Mouse (Mus musculus) adrenal gland, postnatal 4 days (tissue): ENCODE results near the gene Lce1d. TPM values are rescaled to one million over a fixed set of nuclear protein-coding genes. Genes with fewer than 3 reads are reported as not detected.
"Not testable (repeated sequence)": the region's sequence is repeated elsewhere in the genome, so short reads cannot be mapped to it uniquely, and the experiment has no call there.

Experiments used
- DNase-seq, 2 experiments: peaks; one replicate each; pipeline ENCODE4 v3.0.0; 2021 to 2022; ENCODE audit warnings: low spot score in 2 of 2, mixed read lengths in 2 of 2
- long read RNA-seq, 2 experiments: library from polyadenylated mRNA; stranded (forward); transcript quantifications; one replicate each; pipeline ENCODE4 v2.0.0; 2021
- total RNA-seq, 2 experiments: library from RNA; stranded (reverse); gene quantifications; 2 replicates each; pipeline ENCODE4 v1.2.3; 2021

The Lce1d gene
- total RNA-seq: not detected
- long read RNA-seq, experiment 1: 0 reads
- long read RNA-seq, experiment 2: 0 reads

DNA sequence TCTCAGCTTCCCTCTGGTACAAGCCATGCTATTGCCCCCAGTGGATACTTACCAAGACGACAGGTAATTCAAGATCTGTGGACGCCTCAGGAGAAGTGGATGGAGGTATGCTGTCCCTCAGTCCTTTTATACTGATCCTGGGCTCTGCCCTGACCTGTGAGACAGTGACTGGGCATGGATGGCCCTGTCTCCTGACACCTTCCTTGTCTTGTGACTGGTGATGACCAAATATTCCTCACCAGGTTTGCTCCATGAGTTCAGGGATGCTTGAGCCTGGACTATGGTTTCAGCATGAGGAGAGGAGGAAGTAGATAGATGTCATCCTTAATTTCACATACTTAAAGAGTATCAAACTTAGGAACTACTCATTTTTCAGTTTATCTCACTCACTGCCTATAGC lies at the start of gene Lce1d:
Gene Lce1d, minus strand, starts transcription at position 101 of the 400 bp plus-strand sequence.
- DNase-seq: no peak

DNA sequence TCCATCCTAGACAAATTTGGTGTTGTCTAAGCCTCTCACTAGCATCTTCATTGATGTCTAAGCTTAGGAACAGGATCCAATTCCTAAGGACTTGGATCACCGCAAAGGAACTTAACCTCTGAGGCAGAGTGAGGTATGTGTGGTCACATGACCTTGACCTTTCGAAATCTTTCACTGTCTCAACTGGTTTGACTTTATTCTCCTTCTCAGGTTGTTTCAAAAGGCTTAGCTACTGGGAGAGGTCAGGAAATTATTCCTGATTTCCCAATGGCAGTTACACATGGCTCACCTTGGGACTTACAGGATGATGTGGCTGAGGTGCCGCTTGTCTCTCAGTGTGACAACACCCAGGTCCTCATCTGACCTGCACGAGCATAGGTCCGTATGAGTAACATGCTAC lies 35.6 kb upstream of the Lce1d start:
- no peak for DNase-seq

DNA sequence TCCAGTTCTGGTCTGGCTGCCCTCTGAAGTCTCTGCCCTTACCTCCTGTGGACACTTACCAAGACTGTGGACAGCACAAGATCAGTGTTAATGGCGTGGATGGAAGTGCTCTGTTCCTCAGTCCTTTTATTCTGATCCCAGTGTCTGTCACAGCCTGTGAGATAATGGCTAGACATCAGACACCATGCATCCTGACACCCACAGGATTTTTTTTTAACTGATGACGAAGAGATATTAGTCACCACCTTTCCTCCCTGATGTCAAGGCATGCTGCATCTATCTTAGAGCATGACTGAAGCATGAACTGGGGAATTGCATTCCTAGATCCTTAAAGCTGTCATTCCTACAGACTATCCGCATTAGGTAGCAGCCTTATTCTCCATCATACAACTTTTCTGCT lies 33.2 kb upstream of the Lce1d start, which contains the start of gene Lce1f:
Gene Lce1f, minus strand, starts transcription at position 101 of the 400 bp plus-strand sequence.
- DNase-seq: no peak

DNA sequence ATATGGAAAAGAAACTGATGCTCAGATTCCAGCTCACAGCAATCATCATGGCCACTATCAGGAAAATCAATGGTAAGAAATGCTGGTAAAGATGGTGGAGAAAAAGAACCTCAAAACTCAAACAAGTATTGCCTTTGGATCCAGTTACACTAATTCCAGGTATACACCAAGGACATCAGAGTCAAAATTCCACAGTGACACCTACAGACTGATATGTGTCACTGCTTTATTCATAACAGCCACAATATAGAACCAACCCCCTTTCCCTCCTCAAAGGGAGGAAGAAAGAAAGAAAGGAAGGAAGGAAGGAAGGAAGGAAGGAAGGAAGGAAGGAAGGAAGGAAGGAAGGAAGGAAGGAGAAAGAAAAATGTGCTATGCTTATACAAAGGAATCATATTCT lies 28.1 kb upstream of the Lce1d start:
- DNase-seq: no peak

DNA sequence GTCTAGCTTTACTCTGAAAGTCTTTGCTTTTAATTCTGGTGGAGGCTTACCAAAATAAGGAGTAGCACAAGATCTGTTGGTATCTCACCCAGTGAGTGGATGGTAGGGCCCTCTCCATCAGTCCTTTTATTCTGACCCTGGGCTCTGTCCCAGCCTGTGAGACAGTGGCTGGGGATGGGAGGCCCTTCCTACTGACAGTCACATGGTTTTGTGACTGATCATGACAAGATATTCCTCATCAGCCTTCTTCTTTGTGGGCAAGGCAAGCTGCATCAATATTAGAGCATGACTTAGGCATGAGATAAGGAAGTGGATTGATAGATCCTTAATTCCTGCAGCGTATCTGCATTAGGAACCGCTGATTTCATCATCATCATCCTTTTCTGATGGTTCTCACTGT lies 22.0 kb upstream of the Lce1d start, which contains the start of gene Lce1e:
Gene Lce1e, minus strand, starts transcription at position 101 of the 400 bp plus-strand sequence.
- DNase-seq: no peak

DNA sequence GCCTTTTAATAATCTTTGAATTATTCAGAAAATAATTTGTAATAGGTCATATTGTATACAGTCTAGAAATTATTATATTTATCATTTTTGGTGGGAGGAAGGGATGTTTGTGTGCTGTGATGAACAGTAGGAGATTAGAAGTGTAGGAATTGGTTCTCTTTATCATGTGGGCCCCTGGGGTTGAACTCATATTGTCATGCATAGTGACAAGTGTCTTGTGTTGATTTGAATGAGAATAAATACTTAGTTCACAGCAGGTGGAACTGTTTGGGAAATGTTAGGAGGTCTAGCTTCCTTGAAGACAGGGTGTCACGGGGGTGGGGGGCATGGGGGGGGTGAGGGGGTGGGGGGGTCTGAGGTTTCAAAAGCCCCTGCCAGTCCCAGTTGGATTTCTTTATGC lies 7.6 kb upstream of the Lce1d start:
- no peak for DNase-seq

DNA sequence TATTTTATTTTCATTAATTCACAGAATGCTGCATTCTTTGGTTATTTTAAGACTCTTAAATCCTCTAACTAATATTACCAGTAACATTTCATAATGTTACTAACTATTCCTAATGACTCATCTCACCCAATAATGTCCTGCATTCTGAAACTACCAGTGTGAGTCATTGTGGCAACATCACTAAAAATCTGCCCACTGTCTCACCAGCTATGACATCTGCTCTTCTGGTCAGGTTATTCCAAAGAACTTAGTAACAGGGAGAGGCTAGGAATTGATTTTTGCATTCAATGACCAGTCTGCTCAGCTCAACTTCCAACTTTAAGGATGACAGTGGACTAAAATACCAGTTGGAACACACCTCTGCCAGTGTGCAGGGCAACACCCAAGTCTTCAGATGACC lies 4.7 kb upstream of the Lce1d start:
- DNase-seq: no peak

DNA sequence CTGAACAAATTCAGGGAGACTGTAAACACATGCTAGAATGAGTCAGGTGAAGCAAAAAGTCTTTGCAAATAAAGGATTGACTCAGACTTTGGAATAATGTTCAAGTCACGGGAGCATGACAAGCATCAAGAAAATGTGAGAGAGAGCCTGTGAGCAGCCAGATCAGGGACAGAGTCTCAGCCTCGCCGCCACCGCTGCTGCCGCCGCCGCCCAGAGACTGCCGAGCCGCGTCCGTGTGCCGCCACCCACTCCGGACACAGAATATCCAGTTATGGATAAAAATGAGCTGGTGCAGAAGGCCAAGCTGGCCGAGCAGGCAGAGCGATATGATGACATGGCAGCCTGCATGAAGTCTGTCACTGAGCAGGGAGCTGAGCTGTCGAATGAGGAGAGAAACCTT lies 2.1 kb upstream of the Lce1d start:
- not testable (repeated sequence) for DNase-seq

DNA sequence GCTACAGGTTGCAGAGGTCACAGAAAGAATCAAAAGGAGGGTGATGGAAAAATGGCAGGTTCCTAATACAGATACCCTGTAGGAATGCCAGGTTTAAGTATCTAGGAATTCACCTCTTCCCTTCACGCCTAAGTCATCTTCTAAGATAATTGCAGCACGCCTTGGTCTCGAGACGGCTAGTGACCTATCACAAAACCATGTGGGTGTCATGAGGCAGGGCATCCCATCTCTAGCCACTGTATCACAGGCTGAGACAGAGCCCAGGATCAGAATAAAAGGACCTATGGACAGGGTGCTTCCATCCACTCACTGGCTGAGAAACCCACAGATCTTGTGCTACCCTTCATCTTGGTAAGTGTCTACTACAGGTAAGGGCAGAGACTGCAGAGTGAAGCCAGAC lies 8.1 kb downstream of the Lce1d start, which contains the start of gene Lce1c:
Gene Lce1c, plus strand, starts transcription at position 301 of the 400 bp plus-strand sequence.
- no peak for DNase-seq

DNA sequence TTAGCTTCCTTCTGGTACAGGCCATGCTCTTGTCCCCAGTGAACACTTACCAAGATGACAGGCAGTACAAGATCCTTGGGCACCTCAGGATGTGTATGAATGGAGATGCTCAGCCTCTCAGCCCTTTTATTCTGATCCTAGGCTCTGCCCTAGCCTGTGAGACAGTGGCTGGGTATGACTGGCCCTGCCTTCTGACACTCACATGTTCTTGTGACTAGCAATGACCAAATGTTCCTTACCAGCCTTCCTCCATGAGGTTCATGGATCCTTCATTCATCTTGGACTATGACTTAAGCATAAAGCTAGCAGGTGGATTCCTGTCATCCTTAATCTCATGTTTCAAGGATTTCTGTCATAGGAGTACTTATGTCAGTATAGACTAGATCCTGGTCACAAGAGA lies 16.8 kb downstream of the Lce1d start, which contains the start of gene Lce1a2:
Gene Lce1a2, minus strand, starts transcription at position 101 of the 400 bp plus-strand sequence.
- no peak for DNase-seq

DNA sequence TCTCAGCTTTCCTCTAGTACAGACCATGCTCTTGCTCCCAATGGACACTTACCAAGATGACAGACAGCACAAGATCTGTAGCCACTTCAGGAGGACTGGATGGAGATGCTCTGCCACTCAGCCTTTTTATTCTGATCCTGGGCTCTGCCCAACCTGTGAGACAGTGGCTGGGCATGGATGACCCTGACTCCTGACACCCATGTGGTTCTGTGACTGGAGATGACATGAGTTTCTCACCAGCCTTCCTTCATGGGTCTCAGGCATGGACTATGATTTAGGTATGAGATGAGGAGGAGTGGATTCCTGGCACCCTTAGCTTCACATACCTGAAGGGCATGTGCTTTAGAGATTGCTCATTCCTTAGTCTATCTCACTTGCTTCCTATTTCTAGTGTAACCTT lies 30.2 kb downstream of the Lce1d start, which contains the start of gene Lce1b:
Gene Lce1b, minus strand, starts transcription at position 101 of the 400 bp plus-strand sequence.
- no peak for DNase-seq

DNA sequence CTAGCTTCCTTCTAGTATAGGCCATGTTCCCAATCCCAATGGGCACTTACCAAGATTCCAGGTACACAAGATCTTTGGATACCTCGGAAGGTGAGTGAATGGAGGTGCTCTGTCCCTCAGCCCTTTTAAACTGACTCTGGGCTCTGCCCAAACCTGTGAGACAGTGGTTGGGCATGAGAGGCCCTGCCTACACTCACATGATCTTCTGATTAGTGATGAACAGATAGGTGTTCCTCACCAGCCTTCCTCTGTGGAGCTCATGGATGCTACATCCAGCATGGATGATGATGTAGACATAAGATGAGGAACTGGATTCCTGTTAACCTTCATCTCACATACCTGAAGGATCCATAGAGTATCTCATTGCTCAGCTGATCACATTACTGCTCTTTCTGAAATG lies 38.8 kb downstream of the Lce1d start, which contains the start of gene Lce1a1:
Gene Lce1a1, minus strand, starts transcription at position 101 of the 400 bp plus-strand sequence.
- no peak for DNase-seq

DNA sequence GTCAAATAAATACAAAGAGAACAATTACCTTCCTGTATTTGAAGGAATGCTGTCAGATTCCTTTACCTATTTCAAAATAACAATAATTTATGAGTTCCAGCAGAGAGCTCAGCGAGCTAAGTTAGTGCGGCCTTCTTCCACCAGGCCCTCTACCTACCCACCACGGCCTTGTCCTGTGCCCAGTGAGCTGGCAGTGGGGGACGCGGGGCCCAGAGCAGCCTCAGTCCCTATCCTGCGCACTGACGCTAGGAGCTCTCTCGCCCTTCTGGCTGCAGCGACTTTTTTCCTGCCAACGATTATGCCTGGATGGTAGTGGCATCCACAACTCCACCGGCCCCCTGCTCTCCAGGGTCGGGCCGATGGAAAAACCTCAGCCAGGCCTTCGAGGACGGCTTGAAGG lies 47.2 kb downstream of the Lce1d start:
- no peak for DNase-seq

DNA sequence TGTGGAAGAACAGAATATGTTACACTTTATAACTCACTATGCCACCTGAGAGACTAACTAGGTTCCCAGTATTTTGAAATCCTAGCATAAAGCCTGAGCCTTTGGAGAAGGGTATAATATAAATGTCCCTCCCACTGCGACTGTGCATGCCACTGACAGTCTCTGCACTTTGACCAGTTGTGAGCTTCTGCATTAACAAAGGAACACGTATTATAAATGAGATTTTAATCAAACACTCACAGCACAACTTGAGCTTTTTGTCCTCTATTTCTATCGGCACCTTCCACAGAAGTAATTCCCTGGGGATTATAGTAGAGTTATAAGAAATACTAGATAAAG lies 48.4 kb downstream of the Lce1d start:
- DNase-seq: no peak

DNA sequence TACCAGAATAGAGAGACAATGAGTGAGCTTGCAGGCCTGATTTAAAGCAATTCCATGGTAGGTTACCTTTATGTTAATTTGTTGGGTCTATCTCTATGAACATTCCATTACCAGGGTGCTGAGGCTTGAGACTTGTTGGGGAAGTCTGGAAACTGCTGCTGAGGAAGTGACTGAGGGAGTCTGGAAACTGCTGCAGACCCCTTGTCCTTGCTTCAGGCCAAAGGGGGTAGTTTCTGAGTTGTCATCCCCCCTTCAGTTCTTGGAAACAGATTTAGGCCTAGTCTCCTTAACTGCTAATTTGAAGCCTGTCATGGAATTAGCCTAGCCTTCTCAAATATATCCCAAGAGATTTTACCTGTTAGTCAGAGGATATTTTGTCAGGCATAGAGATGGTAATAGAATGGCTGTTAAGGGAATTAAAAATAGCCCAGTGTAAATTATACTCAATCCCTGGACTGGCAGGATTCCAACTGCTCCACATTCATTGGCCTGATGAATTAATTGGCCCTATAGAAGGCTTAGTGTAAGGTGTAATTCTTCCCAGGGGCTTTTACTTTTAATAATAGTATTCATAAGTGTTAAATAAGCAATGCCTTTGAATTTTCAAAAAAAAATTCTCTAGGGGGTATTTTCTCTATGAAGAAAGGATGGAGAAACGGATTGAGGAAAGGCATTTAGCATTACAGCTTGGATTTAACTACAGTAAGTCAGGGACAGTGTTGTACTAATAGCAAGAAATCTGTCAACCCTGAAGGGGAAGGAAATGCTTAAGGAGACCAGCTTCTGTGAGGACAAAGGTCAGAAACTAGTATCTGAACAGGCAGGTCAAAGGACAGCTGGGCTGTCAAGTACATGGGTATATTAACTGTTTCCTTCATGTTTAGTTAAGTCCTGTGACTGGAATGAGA lies 49.0 kb downstream of the Lce1d start:
- DNase-seq: no peak

Other genes starting within 250 kb of the Lce1d start
- not detected for gene Sprr1b, start 248.4 kb downstream of the Lce1d start, total RNA-seq
- gene Sprr3, start 228.5 kb downstream of the Lce1d start, total RNA-seq: not detected
- under 1 TPM; 0.39 to 0.68 TPM for gene Sprr1a, start 201.3 kb downstream of the Lce1d start, total RNA-seq
- not detected for gene Sprr4, start 186.7 kb downstream of the Lce1d start, total RNA-seq
- not detected for gene 2310046K23Rik, start 152.7 kb downstream of the Lce1d start, total RNA-seq
- gene Ivl, start 113.5 kb downstream of the Lce1d start, total RNA-seq: not detected
- not detected for gene Smcp, start 98.2 kb downstream of the Lce1d start, total RNA-seq
- not detected for gene 2210017I01Rik, start 79.7 kb downstream of the Lce1d start, total RNA-seq
- gene Lce6a, start 65.5 kb downstream of the Lce1d start, total RNA-seq: not detected
- gene Lce1a1, start 38.9 kb downstream of the Lce1d start, total RNA-seq: not detected
- gene Lce1b, start 30.3 kb downstream of the Lce1d start, total RNA-seq: not detected
- gene Lce1a2, start 16.9 kb downstream of the Lce1d start, total RNA-seq: not detected
- not detected for gene Lce1c, start 8.0 kb downstream of the Lce1d start, total RNA-seq
- not detected for gene Lce1e, start 21.9 kb upstream of the Lce1d start, total RNA-seq
- gene Lce1f, start 33.1 kb upstream of the Lce1d start, total RNA-seq: not detected
- not detected for gene Gm38119, start 51.9 kb upstream of the Lce1d start, total RNA-seq
- not detected for gene Lce1g, start 65.1 kb upstream of the Lce1d start, total RNA-seq
- gene Lce1h, start 77.9 kb upstream of the Lce1d start, total RNA-seq: not detected
- gene Lce1i, start 91.7 kb upstream of the Lce1d start, total RNA-seq: not detected
- not detected for gene Lce1j, start 103.3 kb upstream of the Lce1d start, total RNA-seq
- not detected for gene Lce1k, start 120.7 kb upstream of the Lce1d start, total RNA-seq
- gene Kprp, start 140.0 kb upstream of the Lce1d start, total RNA-seq: not detected
- gene Lce1l, start 164.1 kb upstream of the Lce1d start, total RNA-seq: not detected
- not detected for gene 2310050C09Rik, start 183.0 kb upstream of the Lce1d start, total RNA-seq
- not detected for gene Lce3a, start 239.0 kb upstream of the Lce1d start, total RNA-seq
- not detected for gene Lce3b, start 245.8 kb upstream of the Lce1d start, total RNA-seq